Mouse (Mus musculus): ENCODE measurements around the gene Dusp10.

Dusp10 gene

DNA sequence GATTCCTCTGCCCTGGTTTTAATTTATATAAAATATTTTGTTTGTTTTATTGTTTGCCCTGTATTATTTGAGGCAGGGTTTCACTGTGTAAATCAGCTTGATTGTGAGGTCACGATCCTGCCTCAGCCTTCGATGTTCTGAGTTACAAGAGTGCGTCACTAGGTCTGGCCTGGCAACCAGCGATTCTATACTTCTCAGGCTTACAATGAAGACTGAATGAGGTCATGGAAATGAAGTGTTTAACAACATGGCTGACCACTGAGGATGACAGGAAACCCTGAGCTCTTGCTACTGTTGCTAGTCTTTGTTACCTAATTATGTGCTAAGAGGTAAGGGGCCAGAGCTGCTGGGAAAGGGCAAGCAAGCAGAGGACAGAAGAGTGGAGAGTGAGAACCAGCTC, at the start of gene Dusp10:
Gene Dusp10 (plus strand): TSS at position 197 of the 400 bp plus-strand sequence.
- no peak for DNase-seq (ENCODE audit: low spot score in 2 of 2)

DNA sequence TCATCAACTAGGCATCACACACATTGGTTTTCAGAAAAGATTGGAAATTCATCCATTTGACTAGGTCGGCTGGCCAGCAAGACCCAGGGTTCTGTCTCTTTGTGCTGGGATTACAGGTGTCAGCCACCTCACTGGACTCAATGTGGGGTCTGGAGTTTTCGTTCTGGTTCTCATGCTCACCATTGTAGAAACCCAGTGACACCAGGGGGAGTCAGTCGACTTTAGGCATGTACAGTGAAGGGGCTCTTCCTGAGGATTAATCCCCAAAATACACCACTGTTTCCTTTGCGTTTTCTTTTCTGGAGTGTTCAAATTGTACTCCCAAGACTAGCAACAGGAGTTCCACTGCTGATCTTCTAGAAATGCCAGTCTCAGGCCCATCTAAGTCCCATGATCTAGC, 47.8 kb upstream of the Dusp10 start:
- DNase-seq (ENCODE audit: low spot score in 2 of 2): no peak

DNA sequence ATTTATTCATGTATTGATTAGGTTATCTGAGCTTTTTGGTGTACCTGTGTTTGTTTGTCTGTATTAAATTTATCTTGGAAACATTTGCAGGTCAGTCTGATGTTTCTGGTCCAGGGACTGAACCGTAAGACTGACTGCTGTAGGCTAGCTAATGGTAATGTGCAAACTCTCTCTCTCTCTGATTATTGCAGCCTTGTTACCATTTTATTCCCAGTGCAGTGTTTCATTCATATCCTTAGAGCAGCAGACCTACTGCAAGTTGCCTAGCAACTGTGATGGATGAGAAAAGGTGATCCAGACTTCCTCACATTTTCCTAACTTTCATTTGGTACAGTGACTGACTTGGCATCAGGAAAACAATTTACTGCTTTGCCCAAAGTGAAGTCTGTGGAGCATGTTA, 43.8 kb upstream of the Dusp10 start:
- no peak for DNase-seq (ENCODE audit: low spot score in 2 of 2)

DNA sequence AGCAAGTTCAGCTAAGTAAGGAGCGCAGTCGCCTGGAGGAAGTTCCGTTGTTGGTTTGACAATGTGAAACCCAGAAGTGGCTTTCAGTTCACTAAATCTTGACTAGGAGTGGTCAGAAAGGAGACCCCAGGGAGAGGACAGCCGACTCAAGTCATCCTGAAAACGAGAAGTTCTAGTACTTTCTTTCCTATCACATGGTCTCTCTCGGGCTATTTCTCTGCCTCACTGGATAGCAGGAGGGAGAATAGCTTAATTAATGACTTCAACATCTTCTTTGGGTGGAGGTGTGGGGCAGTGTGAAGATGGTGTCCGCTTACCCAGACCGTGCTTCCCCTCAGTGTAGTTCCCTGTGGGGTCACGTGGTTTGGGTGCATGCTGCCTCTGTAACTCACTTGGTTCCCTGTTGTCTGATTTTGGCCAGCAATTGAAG, 33.3 kb upstream of the Dusp10 start:
- DNase-seq (ENCODE audit: low spot score in 2 of 2): peak; percentile 88 to 92

DNA sequence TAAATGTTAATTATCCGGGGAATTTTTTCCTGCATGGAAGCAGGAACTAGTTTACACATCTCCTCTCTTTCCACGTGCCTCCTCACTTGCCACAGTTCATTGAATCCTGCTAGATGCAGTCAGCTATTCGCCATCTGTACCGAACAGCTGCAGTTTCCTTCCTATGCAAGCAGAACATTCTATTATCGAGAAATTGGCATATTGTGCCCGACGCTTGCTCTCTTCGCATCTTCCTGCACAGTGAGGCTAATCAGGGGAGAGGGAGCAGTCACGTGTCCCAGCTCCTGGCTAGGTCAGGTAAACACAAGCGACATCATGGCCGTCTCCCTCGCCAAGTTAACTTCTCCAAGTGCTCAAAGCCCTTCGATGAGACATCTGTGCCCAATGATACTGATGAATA, 31.0 kb upstream of the Dusp10 start:
- DNase-seq (ENCODE audit: low spot score in 2 of 2): peak; percentile 40 to 41

DNA sequence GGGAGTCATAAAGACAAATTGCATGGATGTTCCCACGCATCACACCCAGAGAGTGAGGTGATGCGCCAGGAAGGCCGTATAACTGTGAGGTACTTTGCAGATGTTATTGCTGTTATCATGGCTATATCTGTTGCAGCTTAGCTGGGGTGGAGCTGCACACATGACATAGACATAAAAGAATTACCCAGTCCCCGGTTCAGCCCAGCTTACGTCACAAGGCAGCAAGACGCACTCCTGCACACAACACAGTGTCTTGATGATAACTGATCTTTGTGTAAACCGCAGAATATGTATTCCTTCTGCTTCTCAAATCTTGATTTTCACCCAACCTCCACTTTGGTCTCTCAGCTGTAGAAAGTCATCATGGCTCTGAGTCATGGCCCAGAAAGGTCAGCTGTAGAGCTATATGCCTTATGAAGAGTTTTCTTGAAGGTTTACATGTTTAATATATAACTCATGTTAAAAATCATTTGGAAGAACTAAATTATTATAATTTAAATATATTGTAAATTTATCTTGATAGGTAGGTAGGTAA, 25.3 kb upstream of the Dusp10 start:
- DNase-seq (ENCODE audit: low spot score in 2 of 2): no peak

DNA sequence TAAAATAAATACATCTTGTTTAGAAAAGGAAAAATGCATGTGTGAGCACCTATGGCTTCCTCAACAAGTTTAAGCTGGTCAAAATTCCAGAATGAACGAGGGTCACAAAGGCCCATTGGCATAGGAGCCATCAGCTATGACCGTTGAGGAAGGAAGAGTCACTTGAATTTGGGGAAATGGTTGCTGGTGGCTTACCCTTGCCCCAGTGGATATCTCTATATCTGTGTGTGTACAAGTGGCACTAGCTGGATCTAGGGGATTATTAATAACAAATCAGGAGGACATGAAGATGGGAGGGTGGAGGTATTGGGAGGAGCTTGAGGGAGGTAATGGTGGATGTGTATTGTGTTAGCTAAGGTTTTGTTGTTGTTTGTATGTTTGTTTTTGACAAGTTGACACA, 21.2 kb upstream of the Dusp10 start:
- no peak for DNase-seq (ENCODE audit: low spot score in 2 of 2)

DNA sequence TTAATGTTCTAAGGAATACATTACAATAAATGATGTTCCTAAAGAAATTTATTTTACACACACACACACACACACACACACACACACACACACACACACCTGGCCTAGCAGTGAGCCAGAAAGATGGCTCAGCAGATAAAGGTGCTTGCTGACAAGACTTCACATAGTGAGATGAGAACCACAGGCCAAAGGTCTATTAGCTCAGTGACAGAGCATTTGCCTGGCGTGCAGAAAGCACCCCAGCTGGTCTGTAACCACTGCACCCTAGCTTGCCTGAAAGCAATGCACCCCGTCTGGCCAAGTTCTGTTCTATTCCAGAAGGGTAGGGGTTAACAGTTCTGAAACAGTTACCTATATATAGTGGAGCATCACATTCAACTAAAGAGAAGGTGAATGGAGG, 15.9 kb upstream of the Dusp10 start:
- DNase-seq (ENCODE audit: low spot score in 2 of 2): no peak

DNA sequence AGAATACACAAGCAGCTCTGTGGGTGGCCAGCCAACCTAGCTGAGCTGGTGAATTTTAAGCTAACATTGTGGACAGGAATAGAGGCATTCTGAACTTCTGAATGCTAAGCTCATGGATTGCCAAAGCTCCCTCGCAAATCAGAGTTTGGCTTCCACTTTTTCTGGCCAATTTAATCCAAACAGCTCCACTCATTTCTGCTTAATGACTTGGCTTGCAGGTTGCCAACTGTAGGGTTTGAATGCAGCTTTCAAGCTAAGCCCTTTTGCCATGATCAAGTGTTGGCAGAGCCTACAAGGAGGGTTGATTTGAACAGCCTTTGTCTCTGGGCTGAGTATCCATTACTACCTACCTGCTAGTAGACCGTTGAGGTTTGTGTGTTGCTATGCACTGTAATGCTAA, 10.6 kb upstream of the Dusp10 start:
- DNase-seq (ENCODE audit: low spot score in 2 of 2): no peak

DNA sequence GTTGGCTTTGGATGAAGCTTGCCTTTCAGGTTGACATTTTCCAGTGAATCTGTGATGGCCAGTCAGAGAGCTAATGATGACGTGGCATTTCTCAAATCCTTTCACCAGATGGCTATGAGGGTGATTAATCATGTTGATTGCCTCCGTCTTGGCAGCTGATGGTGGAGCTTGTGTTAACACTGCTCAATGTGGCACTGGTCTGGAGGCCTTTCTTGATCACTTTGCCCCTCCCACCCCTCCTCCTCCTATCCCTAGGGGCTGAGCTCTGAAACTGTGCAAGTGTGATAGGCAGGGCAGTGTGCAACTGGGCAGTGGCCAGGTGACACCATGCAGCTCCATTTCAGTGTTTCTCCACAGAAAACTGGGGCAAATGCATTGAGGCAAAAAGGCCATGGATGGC, 8.8 kb upstream of the Dusp10 start:
- no peak for DNase-seq (ENCODE audit: low spot score in 2 of 2)

DNA sequence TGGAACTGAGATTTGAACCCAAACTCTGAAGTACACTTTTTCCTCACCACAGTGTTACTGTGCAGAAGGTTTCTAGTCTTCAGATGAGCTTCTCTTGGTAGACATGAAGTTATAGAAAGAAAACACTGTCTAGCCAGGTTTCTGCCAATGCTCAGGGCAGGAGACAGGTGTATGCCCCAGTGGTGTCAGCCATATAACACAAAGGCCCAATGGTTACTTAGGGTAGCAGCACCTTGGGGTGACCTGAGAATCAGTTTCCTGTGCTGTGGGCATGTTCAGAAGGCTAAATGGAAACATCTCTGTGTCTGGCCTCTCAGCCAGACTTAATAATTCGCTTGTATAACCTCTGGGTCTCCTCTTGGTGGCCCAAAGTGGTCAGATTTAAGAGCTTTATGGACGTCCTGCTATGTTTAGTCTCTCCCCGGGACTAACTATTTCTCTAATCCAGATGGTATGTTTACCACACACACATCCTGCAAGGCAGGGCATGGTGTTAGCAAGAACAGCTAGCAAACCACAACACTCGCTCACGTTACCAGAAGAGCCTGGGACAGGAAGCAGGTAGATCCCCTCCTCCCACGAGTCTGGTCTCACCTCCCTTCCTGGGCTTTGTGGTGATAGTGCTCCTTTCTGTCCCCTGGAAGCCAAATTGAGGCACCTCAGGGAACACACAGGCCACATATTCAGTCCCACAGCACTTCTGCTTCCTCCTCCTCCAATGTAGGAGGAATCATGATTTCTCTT, 7.6 kb upstream of the Dusp10 start:
- DNase-seq (ENCODE audit: low spot score in 2 of 2): peak; percentile 67 to 69

DNA sequence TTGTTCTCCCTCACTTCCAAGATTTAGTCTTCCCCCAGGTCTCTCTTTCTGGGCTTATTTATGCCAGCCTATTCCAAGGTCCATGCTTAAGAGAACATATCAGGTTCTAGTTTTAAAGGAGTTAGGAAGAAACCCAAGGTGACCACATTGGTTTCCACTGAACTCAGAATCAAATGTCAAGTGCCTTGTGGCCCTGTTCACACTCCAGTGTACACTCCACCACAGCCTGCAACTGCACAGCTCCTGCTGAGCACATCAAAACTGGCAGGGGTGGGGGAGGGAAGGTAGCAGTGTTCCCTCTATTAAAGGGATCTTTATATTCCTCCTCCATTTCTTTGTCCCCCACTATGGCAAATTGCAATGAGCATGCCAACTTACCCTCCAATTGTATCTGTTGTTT, 7.0 kb upstream of the Dusp10 start:
- no peak for DNase-seq (ENCODE audit: low spot score in 2 of 2)

DNA sequence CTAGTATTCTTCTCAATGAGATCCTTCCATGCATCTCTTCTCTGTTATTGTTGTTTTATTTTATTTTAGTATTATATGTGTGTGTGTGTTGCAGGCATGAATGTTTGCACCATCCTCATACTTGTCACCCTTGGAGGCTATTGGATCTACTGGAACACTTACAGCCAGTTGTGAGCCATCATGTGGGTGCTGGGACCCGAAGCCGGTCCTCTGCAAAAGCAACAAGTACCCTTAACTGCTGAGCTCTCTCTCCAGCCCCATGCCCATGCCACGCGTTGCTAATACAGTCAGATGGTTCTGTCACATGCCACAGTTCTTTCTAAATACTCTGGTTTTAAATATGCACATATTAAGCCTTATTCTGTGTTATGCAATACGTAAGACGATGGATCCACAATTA, 1.8 kb upstream of the Dusp10 start:
- DNase-seq (ENCODE audit: low spot score in 2 of 2): no peak

DNA sequence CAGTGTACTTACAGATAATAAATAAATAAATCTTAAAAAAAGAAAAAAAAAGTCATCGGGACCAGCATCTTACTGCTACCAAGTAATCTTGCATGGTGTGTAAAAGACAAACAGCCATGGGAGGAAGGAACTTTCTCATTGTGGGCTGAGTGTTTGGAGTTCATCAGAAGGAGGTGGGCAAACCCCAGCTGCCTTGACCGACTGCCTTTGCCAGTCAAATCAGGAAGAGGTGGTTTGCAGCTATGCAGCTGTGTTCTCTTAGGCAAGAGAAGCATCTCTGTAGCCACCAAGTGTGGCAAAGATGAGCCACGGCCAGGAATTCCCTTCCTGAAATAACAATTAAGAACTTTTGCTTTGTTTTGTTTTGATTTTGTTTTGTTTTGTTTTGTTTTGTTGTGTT, 989 bp downstream of the Dusp10 start:
- DNase-seq (ENCODE audit: low spot score in 2 of 2): peak; percentile 45 to 48

DNA sequence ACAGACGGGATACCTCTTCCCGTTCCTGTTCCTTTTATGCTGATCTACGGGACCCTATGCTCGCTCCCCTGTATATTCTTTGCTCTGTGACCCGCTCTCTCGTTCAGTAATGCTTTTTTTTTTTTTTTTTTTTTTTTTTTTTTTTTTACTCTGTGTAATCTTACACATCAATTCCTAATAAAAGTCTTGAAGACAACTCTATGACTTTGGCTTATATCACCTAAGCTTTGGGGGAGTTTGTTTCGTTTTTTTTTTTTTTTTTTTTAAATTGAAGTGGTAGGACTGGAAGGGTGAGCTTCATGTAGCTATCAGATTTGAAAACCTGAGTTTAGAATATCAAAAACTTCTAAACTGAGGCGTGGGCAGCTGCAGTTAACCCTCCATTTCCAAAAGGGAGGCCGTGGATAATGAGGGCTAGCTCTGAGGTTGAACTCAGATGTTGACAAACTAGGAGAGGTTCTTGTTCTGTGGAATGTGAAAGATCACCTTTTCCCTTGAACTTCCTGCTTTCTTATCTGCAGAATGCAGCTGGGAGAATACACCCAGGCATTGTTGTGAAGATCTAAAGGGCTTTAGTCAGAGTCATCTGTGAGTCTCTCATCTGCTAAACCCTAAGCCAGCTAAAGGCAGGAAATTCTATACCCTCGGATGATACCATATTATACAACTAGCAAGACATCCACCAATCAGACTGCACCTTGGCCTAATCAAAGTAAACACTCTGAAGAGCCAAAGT, 3.1 kb downstream of the Dusp10 start:
- DNase-seq (ENCODE audit: low spot score in 2 of 2): no peak

DNA sequence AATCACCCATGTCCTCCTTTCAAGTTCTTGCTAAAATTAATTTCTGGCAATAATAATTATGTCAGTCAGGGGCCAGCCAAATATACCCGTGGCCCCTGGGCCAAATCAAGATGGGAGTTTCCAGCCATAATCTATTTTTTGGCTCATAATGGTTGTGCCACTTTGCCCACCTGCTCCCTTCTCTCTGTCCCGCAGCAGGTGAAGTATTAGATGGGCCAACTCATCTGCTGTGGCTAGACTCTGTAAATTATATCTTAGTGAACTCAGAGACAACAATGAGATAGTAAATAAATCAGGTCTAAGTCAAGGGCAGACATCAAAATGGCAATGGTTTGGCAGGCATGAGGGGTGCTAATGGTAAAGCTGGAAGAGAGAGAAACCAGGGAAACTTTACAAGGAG, 4.5 kb downstream of the Dusp10 start:
- no peak for DNase-seq (ENCODE audit: low spot score in 2 of 2)

DNA sequence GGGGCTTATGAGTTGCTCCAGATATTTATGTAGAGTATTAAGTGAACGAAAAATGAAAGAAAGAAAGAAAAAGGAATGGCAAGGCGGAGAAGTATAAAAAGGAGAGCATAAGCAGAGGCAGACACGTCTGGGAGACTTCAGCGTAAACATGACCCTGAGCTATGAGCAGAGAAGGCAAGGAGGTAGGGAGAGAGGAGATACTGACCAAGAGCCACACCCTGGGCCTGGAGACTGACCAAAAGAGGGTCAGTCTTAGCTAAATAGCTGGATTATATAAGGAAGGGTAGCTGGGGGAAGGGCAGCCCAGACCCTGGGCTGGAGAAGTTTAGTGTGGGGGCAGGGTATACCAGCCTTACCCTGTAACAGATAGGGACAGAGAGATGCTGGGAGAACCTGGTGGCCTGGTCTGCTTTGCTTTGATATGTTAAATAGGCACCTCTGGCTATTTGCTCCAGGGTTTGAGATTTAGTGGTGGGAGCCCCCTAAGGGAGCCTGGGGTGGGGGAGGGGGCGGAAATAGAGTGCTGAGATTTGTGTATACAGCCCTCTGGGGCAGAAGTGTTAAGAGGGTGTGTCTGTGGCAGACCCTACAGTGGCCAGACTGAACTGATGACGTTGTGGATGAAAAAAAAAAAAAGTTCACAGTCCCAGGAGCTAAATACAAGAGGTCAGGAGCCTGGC, 6.1 kb downstream of the Dusp10 start:
- DNase-seq (ENCODE audit: low spot score in 2 of 2): no peak

DNA sequence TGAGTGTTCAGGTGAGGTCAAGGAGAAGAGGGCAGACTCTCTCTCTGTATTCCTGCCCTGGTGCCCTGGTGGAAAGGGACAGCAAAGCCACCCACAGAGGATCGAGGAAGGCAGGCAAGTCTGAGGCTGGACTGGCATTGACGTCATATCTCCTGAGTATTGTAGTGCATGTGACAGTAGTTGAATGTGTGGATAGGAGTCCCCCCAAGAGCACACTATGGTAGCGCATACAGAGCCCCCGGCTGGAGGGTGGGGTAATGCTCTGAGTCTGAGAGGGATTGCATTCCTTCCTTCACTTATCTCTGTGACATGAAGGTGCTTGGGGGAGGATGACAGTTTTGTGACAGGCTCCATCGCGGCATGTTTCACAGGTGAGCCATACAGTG, 6.6 kb downstream of the Dusp10 start:
- no peak for DNase-seq (ENCODE audit: low spot score in 2 of 2)

DNA sequence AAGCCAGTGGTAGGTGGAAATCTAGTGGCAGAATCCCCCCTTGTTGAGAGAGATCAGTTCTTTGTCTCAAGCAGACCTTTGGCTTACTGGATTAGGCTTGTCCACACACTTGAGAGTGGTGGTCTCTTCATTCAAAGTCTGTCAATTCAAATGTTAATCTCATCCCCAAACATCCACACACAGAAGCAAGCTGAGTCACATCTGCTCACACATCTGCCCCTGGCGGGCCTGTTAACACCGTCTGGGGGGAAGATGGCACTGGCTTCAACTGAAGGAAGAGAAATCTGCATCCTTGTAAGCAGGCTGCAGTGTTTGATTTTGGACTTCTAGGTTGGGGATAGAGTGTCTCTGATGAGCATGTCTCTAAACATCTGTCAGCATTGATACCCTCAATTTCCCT, 10.9 kb downstream of the Dusp10 start:
- no peak for DNase-seq (ENCODE audit: low spot score in 2 of 2)

DNA sequence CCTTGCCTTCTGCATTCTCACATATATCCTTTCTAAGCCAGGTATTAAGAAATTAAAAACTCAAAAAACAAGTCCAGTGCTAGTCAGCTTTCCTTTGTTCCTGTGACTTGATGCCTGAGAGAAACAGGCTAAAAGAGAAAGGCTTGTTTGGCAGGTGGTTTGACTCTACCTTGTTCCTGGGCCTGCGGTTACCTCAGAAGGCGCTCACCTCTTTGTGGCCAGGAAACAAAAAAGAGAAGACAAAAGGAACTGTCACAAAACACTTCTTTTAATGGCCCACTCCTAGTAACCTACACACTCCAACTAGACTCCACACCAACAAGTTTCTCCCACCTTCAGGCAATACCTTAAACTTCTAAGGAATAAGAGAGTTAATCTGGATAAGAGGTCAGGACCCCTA, 11.5 kb downstream of the Dusp10 start:
- peak in 1 of 2 experiments; percentile 28 for DNase-seq (ENCODE audit: low spot score in 2 of 2)

DNA sequence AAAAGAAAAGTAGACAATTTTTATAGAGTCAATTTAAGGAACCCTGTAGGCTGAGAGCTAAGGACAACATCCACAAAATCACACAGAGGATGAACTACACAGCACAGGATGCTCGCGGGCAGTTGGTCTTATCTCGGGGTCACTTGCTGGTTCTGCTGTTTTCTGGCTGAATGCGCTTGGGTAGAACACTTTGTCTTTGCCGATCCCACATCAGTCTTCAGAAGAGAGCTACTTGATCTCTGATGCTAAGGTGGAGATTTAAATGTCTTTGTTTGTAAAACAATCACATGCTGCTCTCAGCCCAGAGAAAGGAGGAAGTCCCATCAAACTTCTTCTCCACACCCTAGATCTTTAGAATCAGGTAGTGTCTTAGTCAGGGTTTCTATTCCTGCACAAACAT, 12.0 kb downstream of the Dusp10 start:
- DNase-seq (ENCODE audit: low spot score in 2 of 2): no peak

DNA sequence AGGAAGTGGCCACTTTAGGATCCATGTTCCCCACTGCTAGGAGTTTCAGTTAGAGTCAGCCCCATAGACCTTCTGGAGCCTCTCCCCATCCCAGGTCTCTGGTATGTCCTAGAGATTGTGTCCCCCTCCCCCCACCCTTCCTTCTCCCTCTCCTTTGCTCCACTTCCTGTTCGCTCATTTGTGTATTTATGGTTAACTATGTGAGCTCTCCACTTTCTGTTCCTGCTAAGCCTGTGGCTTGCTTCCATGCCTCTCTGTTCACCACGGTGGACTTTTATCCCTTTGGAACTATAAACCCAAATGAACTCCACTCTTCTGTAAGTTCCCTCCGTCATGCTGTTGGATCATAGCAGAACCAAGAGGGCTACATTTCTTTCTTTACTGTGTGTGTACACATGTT, 13.9 kb downstream of the Dusp10 start:
- no peak for DNase-seq (ENCODE audit: low spot score in 2 of 2)
